Mouse (Mus musculus) frontal cortex, adult 2 months (tissue): ENCODE results near the gene Phykpl. TPM values are rescaled to one million over a fixed set of nuclear protein-coding genes. Genes with fewer than 3 reads are reported as not detected.
"Not testable (repeated sequence)": the region's sequence is repeated elsewhere in the genome, so short reads cannot be mapped to it uniquely, and the experiment has no call there.

Source experiments
- DNase-seq, 2 experiments: peaks; one replicate each; pipeline ENCODE4 v3.0.0; 2022; ENCODE audit warnings: low spot score in 1 of 2; ENCODE audit errors: extremely low spot score in 1 of 2
- polyA plus RNA-seq: library from polyadenylated mRNA; depleted of rRNA; stranded (reverse); fragments of >200 nt; gene quantifications from 2 replicates; pipeline ENCODE4 v1.2.3, GENCODE M21; 2012

Phykpl gene
- polyA plus RNA-seq, 1 experiment = 10.0 TPM

DNA sequence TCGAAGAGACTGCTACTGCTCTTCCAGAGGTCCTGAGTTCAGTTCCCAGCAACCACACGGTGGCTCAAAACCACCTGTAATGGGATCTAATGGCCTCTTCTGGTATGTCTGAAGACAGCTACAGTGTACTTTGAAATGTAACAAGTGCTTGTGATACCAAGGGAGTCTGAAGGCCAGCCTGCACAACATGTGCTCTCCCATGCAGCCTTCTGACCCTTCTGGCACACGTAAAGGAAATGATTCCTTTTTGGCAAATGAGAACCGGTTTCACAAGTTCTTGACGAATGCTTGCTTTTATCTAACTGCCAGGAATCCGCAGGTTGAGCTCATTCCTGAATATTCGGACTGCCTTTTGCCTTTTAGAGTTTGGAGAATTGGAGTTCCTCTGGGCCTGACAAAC, 30.6 kb downstream of the Phykpl start:
- DNase-seq = no peak

DNA sequence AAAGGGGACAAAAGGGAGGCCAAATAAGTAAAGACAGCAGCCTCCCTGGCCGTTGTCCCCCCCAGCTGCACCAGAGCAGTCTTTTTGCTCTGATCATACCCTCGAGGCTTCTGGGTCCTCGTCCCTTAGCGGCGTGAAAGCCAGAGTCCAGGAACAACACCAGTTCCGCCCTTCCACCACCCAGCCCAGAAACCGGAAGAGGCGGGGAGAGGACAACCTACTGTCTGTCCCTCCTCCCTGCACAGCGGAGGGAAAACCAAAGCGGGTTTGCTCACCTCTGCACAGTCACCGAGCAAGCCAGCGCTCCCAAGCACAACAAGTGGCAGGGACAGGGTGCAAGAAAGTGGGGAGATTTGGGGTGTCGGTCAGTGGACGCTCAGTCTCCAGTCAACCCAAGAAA, 31.0 kb downstream of the Phykpl start:
- peak in 1 of 2 experiments; percentile 50 for DNase-seq

DNA sequence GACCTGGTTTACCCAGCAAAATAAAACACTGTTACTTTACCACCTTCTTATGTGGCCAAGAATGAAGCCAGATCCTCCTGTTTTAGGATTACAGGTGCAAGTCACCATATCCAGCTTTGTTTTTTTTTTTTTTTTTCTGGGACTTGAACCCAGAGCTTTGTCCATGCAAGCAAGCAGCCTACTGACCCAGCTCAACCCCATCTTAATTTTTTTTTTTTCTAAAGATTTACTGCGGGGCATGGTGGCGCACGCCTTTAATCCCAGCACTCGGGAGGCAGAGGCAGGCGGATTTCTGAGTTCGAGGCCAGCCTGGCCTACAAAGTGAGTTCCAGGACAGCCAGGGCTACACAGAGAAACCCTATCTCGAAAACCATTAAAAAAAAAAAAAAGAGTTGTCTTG, 31.6 kb downstream of the Phykpl start:
- not testable (repeated sequence) for DNase-seq

DNA sequence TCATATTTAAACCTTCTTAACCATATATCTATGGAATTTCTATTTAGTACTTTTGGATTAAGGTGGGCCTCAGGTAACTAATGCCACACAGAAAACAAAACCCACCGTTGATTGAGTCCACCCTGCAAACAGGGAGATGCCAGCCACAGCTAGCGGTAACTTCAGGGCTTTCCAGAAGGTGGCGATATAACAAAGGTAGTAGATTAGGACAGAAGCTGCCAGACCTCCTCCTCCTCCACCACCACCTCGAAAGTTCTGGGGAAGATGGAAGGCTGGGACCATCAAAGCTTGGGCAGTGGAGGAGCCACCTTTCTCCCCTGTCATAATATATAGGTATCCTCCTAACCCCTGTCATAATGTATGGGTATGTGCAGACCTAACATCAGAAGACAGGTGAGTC, 33.1 kb downstream of the Phykpl start:
- peak in 1 of 2 experiments; percentile 89 for DNase-seq

DNA sequence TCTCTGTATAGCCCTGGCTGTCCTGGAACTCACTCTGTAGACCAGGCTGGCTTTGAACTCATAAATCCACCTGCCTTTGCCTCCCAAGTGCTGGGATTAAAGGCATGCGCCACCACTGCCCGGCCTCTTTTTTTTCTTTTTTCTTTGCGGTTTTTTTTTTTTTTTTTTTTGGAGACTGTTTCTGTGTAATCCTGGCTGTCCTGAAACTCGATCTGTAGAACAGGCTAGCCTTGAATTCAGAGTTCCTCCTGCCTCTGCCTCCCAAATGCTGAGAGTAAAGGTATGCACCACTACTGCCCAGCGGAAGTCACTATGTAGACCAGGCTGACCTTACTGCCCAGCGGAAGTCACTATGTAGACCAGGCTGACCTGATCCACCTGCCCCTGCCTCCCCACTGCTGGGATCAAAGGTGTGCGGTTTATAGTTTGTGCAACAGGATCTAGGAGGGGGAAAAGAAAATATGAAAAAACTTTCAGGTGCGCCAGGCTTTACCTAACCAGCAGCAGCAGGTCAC, 34.4 kb downstream of the Phykpl start:
- DNase-seq = no peak

GRCm38 (mm10) chr11:51619409-51620060, 35.0 kb downstream of the Phykpl start, which contains the start of gene Nhp2:
TSS of gene Nhp2 (plus strand) at chr11:51619735.
- peak; percentile 96 to 97 for DNase-seq

GRCm38 (mm10) chr11:51620084-51620483, 35.5 kb downstream of the Phykpl start:
- DNase-seq = no peak

DNA sequence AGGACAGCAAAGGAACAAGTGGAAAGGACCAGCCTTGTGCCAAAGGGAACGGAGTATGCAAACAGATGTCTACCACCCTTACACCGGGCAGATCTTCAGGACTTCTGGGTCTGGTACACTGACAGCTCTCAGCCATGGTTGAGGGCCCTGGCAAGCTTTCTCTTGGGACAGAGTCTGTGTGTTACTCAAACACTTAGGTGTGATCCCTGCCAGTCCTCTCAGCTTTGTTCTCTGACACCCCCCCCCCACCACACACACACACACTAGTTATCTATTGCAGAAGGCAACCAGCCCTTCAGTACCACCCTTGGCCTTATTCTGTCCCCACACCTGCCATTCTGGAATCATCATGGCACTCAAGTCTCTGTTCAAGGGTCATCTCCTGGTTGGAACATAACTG, 37.2 kb downstream of the Phykpl start:
- no peak for DNase-seq

- DNase-seq = peak; percentile 90 to 92
These were observed 38.5 kb downstream of the Phykpl start for GRCm38 (mm10) chr11:51622971-51623491.

DNA sequence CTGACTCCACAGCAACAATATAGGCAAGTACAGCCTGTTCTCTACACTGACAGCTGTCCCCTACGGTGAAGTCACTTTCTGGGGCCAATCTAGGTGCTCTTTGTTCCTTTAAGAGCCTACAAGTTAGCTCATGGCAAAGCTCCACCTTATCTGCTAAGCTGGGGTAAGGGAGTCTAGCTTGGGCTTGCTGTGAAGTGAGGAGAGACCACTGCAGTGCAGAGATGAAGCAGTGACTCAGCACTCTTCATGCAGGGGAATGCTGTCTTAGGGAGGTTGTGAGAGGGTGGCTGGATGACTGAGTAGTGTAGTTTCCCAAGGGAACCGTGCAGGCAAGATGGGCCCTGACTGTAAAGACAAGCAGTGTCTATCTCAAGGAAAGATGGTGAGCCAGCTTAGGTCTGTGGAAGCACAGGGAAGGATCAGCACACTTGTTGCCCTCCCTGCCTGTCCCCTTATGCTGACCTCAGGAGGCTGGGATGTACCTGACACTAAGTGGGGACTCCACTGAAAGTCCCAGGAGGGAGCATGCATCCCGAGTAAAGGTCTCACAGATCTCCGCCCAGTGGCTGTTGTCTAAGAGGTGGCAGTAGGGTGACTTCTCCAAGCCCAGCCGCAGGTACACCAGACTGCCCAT, 40.7 kb downstream of the Phykpl start:
- no peak for DNase-seq

DNA sequence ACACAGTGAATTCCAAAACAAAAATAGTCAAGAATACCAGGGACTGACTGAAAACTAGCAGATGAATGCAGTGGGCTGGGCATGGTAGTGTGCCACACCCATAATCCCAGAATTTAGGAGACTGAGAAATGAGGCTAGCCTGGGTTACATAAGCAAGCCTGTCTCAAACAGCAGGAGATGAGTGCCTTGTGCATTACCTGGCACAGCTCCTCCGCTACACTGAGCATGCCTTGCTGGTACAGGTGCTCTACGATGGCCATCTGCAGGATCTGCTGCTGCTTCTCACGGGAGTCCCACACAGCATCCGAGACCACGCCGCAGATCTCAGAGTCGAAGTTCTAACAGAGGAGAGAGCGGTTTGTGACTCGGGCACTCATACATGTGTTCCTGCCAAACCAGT, 42.9 kb downstream of the Phykpl start:
- peak in 1 of 2 experiments; percentile 46 for DNase-seq

DNA sequence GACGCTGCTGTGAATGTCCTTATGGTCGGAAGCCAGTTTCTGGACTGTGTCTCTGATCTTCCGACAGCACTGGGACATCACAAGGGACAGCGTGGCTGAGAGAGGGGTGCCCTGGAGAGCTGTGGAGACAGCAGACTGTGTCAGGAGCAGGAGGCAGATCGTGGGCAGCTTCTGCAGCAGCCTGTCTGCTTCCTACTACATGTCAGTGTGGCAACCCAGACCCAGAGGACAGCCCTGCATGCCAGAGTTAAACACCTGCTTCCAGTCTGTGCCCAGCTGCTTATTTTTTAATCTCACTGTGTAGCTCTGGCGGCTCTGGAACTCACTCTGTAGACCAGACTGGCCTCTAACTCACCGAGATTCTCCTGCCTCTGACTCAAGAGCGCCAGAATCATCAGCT, 43.4 kb downstream of the Phykpl start:
- no peak for DNase-seq

- peak; percentile 70 to 77 for DNase-seq
These were observed 45.2 kb downstream of the Phykpl start for GRCm38 (mm10) chr11:51629651-51630314.

- no peak for DNase-seq
These were observed 47.7 kb downstream of the Phykpl start for GRCm38 (mm10) chr11:51632130-51632753.

- not testable (repeated sequence) for DNase-seq
These were observed 48.6 kb downstream of the Phykpl start for GRCm38 (mm10) chr11:51633200-51633599.

GRCm38 (mm10) chr11:51633721-51634120, 49.2 kb downstream of the Phykpl start:
- no peak for DNase-seq

DNA sequence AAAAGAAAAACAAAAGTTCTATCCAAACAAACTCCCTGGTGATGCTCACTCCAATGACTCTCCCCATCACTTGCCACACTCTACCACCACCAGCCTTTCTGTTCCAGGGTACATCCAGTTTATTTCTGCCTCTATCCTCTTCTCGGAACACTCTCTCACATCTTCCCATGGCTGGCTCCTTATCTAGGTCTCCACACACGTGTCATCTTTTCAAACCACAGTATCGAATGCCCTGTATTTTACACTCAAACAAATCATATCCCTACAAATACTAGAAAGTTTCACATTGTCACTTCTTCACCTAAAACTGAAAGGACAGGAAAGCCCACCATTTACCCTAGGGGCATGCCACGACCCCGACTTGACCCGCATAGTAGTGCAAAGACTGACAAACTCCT, 50.6 kb downstream of the Phykpl start:
- DNase-seq = no peak

- peak; percentile 91 to 96 for DNase-seq
These were observed 51.2 kb downstream of the Phykpl start, which contains the start of gene Rmnd5b for GRCm38 (mm10) chr11:51635525-51636322. TSS of gene Rmnd5b (minus strand) at chr11:51635896.

DNA sequence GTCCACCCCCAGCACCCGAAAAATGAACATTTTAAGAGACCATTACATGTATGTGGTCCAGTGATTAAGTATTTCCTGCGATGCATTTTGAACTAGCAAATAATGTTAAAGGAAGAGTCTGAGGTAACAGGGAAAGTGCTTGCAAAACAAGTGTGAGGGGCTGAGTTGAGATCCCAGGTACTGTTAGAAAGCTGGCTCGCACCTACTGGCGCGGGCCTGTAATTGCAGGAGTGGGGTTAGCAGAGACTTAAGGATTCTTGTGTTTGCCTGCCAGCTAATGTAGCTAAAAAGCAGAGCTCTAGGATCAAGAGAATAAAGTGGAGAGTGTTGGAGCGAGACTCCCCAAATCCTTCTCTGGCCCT, 51.7 kb downstream of the Phykpl start:
- DNase-seq = peak in 1 of 2 experiments; percentile 70

DNA sequence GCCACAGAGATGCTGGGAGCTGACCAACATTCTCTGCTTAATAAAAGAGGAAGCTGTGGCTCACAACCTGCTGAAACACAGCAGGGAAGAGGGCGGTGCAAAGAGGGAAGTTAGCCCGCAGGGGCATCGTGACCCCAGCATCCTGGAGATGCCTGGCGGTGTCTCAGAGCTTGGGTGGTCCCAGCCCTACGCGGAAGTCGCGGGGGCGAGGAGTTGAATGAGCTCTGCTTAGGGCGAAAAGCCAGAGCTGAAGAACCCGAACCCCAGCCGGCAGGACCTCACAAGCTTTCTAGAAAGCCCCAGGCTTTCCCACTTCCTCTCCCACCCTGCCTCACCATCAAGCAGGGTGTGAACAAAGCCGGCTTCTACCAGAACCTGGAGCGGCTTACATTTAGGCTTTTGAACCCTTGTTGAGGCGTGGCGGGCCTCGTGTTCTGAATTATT, 53.4 kb downstream of the Phykpl start:
- no peak for DNase-seq
